Mouse (Mus musculus) ES-Bruce4 (cell line): ENCODE measurements around the gene Ankrd31.

Experiments used
- CTCF ChIP-seq: IDR thresholded peaks from one replicate; pipeline ENCODE4 v1.8.1; 2011; ENCODE audit warnings: low read depth, low read length
- EP300 ChIP-seq: IDR thresholded peaks from 2 replicates; pipeline ENCODE4 v1.6.1; 2011; ENCODE audit warnings: low read depth, low read length; ENCODE audit not compliant: insufficient read depth

DNA sequence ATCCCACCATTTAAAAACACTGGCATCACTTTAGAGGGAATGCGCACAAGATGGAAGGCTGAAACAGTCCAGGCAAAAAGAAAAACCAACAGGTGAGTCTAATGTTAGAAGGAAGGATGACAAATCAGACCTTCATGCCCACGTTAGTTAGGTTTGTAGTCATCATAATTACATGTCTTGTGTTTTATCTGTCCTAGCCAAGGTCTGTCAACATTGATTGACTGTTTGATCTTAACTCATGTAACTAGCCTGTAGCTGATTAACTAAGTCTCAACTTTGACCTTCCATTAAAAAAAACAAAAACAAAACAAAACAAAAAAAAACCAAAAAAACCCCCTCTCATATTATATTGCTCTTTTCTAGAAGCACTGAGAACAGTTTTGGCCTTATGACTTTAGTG is 7.9 kb upstream of the Ankrd31 start:
- TF ChIP-seq CTCF (no peak), EP300 (no peak)
